Mouse (Mus musculus) liver, embryonic 14.5 days (tissue): Measurements from ENCODE around the gene Cuedc1.

ENCODE experiments used
- CTCF ChIP-seq: IDR thresholded peaks from 2 replicates; pipeline ENCODE4 v1.5.1; 2016; ENCODE audit warnings: antibody characterized with exemption, low read depth, control low read depth
- EP300 ChIP-seq: IDR thresholded peaks from 2 replicates; pipeline ENCODE4 v1.6.1; 2016; ENCODE audit warnings: antibody characterized with exemption, low read depth

DNA sequence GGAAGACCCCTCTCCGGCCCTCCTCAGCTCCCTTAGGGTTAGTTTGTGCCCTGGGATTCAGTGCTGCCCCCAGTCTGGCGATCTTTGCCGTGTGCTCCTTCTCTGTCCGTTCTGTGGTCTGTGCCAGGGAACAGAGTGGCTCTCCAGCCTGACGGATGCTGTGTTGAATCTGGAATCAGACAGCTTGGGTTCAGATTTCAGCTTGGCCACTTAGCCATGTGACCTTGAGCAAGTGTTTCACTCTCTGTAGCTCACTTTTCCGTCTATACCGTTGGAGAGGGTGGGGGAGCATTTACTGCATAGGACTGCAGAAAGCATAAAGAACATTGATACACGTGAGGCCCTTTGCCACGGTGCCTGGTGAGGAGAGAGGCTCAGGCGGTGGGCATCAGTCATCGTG is 61.5 kb downstream of the Cuedc1 start:
- TF ChIP-seq EP300 (no peak), CTCF (no peak)
